Mouse (Mus musculus): ENCODE measurements around the gene Aplp1.

DNA sequence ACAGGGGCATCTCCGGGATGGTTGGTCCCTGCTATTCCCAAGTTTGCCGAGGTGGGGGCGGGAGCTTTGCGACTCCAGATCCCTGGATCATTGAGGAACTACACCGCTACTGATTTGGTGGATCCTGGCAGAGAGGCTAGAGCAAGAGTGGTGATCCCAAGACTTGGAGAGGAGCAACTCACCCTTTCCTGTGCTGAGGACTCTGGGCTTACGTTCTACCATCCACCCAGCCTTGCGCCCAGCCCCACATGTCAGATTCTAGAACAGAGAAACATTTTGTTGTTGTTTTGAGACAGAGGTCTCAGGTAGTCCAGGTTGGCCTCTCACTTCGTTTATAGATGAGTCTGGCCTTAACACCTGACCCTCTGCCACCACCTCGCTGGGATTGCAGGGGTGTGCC, 22.8 kb downstream of the Aplp1 start:
- no peak for TF ChIP-seq CTCF (IDR thresholded peaks at IDR 0.05; ENCODE audit: control insufficient read depth, insufficient read depth, low read length)
- TF ChIP-seq POLR2A (IDR thresholded peaks at IDR 0.05; ENCODE audit: borderline replicate concordance, control insufficient read depth, low read depth, low read length): no peak
